Mouse (Mus musculus): Measurements from ENCODE around the gene Gm9495.
"Not testable (repeated sequence)": the region's sequence is repeated elsewhere in the genome, so short reads cannot be mapped to it uniquely, and the experiment has no call there.

Gm9495 gene

GRCm38 (mm10) chr8:69453465-69453864 is at the start of gene Gm9495:
TSS of gene Gm9495 (minus strand) at chr8:69453565.
- not testable (repeated sequence) for DNase-seq

- DNase-seq, result not testable (repeated sequence)
Observed at GRCm38 (mm10) chr8:69474946-69475345, 21.6 kb upstream of the Gm9495 start.

GRCm38 (mm10) chr8:69420018-69420417 is 33.3 kb downstream of the Gm9495 start:
- not testable (repeated sequence) for DNase-seq

GRCm38 (mm10) chr8:69414326-69414725 is 39.0 kb downstream of the Gm9495 start:
- DNase-seq, result no peak

GRCm38 (mm10) chr8:69404768-69405167 is 48.6 kb downstream of the Gm9495 start:
- no peak for DNase-seq

GRCm38 (mm10) chr8:69399956-69400443 is 53.4 kb downstream of the Gm9495 start:
- no peak for DNase-seq

- peak in 1 of 2 experiments; percentile 9 for DNase-seq
Observed at GRCm38 (mm10) chr8:69399181-69399955, 54.0 kb downstream of the Gm9495 start.

GRCm38 (mm10) chr8:69396196-69396595 is 57.2 kb downstream of the Gm9495 start:
- no peak for DNase-seq

- peak; percentile 75 to 80 for DNase-seq
Observed at GRCm38 (mm10) chr8:69395050-69395789, 58.1 kb downstream of the Gm9495 start.

GRCm38 (mm10) chr8:69384361-69384760 is 69.0 kb downstream of the Gm9495 start:
- no peak for DNase-seq
